Mouse (Mus musculus) common myeloid progenitor, adult 5-6 weeks (primary cell): ENCODE data around the gene Cd244a. TPM values are rescaled to one million over a fixed set of nuclear protein-coding genes. Genes with fewer than 3 reads are reported as not detected.
A peak's percentile ranks its signal among the peaks of the same experiment; 100 is the strongest.

Experiments used
- ATAC-seq: replicated peaks from 2 replicates; pipeline ENCODE4 v1.8.0; 2016; ENCODE audit warnings: low read depth, mild to moderate bottlenecking, moderate TSS enrichment, inconsistent platforms; ENCODE audit not compliant: poor library complexity, severe bottlenecking
- total RNA-seq: library from RNA; stranded (forward); fragments of 200-1000, 187-1606 nt; gene quantifications from 2 replicates; pipeline ENCODE4 v1.2.3, GENCODE M21; 2017

The Cd244a gene
- total RNA-seq, 1 experiment from 2014 or later: 18.8 TPM

- no peak for ATAC-seq
These were observed 81.8 kb downstream of the Cd244a start for GRCm38 (mm10) chr1:171640796-171641195.

DNA sequence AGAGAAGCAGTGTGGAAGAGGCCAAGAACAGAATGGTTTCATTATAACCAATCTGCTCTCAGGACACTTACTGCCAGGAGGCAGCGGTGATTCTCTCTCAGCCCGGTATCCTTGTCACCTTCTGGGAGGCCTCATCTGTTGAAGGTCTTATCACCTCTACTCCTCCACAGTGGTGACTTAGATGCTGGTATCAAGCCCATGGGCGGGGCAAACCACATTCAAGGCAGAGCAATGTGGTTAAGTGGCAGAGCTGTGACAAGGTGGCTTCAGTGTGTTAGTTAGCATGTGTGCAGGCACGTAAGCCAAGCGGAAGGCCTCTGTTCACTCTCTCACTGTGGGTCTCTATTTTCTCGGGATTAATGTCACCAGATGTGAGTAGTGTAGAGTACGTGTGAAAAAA, 84.6 kb downstream of the Cd244a start:
- peak; percentile 92 for ATAC-seq

DNA sequence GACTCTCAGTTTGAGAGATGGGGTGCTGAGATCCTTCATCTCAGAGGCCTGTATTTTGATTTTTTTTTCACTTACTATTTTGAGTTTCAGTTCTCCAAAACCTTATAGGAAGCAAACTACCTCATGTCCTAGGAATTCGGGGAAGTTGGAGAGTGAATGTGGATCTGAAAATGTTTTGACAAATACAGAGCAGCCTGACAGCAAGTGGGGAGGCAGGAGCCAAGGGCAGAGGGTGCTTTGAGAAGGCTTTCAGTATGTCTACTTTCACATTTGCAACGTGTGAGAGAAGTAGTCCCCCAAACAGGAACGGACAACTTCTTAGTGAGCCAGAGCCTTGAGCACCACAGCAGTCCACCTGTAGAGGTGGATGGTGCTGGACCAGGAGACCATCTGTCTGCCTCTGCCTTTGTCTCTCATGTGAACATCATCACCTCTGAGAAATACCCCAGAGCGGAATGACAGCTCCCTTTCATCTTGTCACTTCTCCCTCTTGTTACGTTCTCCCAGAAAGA, 87.5 kb downstream of the Cd244a start:
- ATAC-seq: peak; percentile 37; the same call in 1 of the 2 replicates

GRCm38 (mm10) chr1:171647716-171648115, 88.7 kb downstream of the Cd244a start:
- no peak for ATAC-seq

DNA sequence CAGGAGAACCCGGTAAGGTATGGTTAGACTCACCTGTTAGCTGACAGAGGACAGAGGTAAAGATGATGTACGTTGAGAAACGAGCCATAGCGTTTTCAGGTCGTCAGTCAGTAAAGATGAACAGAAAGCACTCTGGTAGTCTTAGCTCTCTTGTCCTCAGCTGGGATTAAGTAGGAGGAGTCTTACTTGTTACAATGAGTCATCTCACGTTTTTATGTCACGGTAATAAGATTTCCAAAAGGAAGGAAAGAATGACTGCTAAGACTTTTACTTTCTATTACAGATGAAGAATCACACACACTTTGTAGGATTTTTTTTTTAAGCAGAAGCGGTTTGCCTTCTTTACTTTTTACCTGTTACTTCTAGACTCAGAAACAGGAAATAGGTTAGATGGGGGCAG, 89.8 kb downstream of the Cd244a start:
- no peak for ATAC-seq

- no peak for ATAC-seq
These were observed 93.7 kb downstream of the Cd244a start, which contains the start of gene Slamf7 for GRCm38 (mm10) chr1:171652734-171653133. Gene Slamf7 (minus strand): TSS chr1:171653035.

DNA sequence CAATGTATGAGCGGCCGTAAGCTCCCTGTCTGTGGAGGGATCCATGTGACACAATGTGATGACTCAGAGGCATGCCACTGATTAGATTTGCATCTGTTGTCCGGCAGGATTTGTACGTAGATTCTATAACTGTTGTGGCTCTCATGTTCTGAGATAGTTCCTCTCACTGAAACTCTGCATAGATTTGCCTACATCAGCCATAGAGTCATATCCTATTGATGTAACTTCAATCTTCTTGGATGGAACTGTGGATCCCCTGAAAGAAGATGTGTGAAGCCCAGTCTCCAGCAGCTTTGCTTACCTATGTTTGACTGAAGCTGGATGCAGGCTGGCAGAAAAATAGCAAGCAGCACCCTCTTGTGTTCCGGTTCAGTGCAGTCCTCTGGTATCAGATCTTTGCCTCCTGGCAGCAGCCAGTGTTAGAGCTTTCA, 99.6 kb downstream of the Cd244a start:
- ATAC-seq: no peak; the same call in 1 of the 2 replicates

Other genes starting within 250 kb of the Cd244a start
- gene Dedd, start 230.0 kb upstream of the Cd244a start, total RNA-seq: 16.4 and 25.8 TPM in 2 replicates
- 43.4 and 49.3 TPM in 2 replicates for gene Nit1, start 213.5 kb upstream of the Cd244a start, total RNA-seq
- gene Pfdn2, start 213.5 kb upstream of the Cd244a start, total RNA-seq: 37.2 and 65.3 TPM in 2 replicates
- 1.1 and 3.9 TPM in 2 replicates for gene Klhdc9, start 198.4 kb upstream of the Cd244a start, total RNA-seq
- 2.3 and 2.4 TPM in 2 replicates for gene Nectin4, start 189.1 kb upstream of the Cd244a start, total RNA-seq
- gene Arhgap30, start 170.2 kb upstream of the Cd244a start, total RNA-seq: 63.0 and 77.8 TPM in 2 replicates
- gene Usf1, start 147.9 kb upstream of the Cd244a start, total RNA-seq: 47.1 and 48.6 TPM in 2 replicates
- gene Tstd1, start 140.3 kb upstream of the Cd244a start, total RNA-seq: 0.18 and 1.2 TPM in 2 replicates
- 1.1 and 5.4 TPM in 2 replicates for gene F11r, start 121.7 kb upstream of the Cd244a start, total RNA-seq
- gene Alyref2, start 55.7 kb upstream of the Cd244a start, total RNA-seq: 4.8 and 13.0 TPM in 2 replicates
- not detected in 2 replicates for gene Itln1, start 23.9 kb upstream of the Cd244a start, total RNA-seq
- 20.2 and 27.0 TPM in 2 replicates for gene Ly9, start 48.2 kb downstream of the Cd244a start, total RNA-seq
- gene Slamf7, start 93.8 kb downstream of the Cd244a start, total RNA-seq: 0.27 and 1.0 TPM in 2 replicates
- 104 and 153 TPM in 2 replicates for gene Cd48, start 122.8 kb downstream of the Cd244a start, total RNA-seq
- gene Slamf1, start 207.9 kb downstream of the Cd244a start, total RNA-seq: 4.1 and 4.6 TPM in 2 replicates